19 mouse cellular contexts compared by ENCODE assay signal in the genomic region with DNA sequence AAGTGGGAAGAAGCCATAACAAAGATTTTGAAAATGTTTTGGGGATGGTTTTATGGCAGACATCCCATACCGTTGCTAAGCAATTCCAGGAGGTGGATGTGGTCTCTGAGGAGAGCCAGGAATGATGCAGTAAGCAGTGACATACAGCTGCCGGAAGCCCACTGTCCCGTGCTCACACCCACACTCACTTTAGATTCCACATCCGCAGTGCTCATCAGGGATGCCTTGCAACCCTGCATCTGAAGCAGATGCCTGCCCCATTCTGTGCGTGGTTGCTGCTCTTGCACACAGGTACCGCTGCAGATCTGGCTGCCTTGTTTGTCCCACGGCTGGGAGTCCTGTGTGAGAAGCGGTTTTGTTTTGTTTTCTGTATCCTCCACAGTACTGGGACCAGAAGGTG. TPM values are rescaled to one million over a fixed set of nuclear protein-coding genes. Genes with fewer than 3 reads are reported as not detected.
DNase-seq lines count a peak whose midpoint lies in the region; ATAC-seq lines count a peak whose summit lies in the region.
"Had no signal": no experiment of that assay in that cellular context is flagged by ENCODE, and none has a peak within 500 bp of the region (broad histone marks: within the 10 kb centered on the region; RNA-seq: fewer than 3 reads in every experiment).

No protein-coding gene starts in this region.

- DNase-seq in frontal cortex, postnatal 14 days (ENCODE audit: low spot score in 2 of 2): peak; percentile 20 to 21
- peak; percentile 17 to 53 for DNase-seq in left cerebral cortex, adult 8-10 months (ENCODE audit: low spot score in 2 of 2)
- peak; percentile 62 for DNase-seq in right cerebral cortex, postnatal 25 days
- no peak for DNase-seq in heart, postnatal 4 days
- DNase-seq: cerebellum, adult 8-10 months; forebrain, postnatal 0 days; gastrocnemius, postnatal 10 days; kidney, adult 18-20 months; kidney, postnatal 10 days; thymus, adult 18-20 months; thymus, postnatal 4 days had no signal

- no peaks in the 10 kb centered on the region for H3K36me3 ChIP-seq in megakaryocyte, embryonic 14.5 days (replicated peaks; ENCODE audit: low read length)
- no peaks in the 10 kb centered on the region for H3K36me3 ChIP-seq in liver, embryonic 12.5 days
- H3K36me3 ChIP-seq: embryonic facial prominence, embryonic 13.5 days; hindbrain, embryonic 10.5 days; limb, embryonic 13.5 days; liver, embryonic 15.5 days had no signal

- no peak overlapping the region for H3K4me2 ChIP-seq in liver, embryonic 12.5 days
- H3K4me2 ChIP-seq: embryonic facial prominence, embryonic 13.5 days; limb, embryonic 13.5 days; liver, embryonic 15.5 days had no signal

- WGBS in liver, embryonic 12.5 days (ENCODE audit: insufficient replicate concordance): 75% methylated on average over 8 of the region's 8 CpGs

- H3K4me1 ChIP-seq in megakaryocyte, embryonic 14.5 days: no peaks in the 10 kb centered on the region
- no peaks in the 10 kb centered on the region for H3K4me1 ChIP-seq in liver, embryonic 12.5 days
- H3K4me1 ChIP-seq: liver, embryonic 15.5 days had no signal

- no peaks in the 10 kb centered on the region for H3K27me3 ChIP-seq in megakaryocyte, embryonic 14.5 days (replicated peaks)
- no peaks in the 10 kb centered on the region for H3K27me3 ChIP-seq in liver, embryonic 12.5 days (replicated peaks)
- H3K27me3 ChIP-seq: embryonic facial prominence, embryonic 13.5 days; limb, embryonic 13.5 days; liver, embryonic 15.5 days had no signal

- H3K9me3 ChIP-seq in megakaryocyte, embryonic 14.5 days: no peaks in the 10 kb centered on the region
- no peaks in the 10 kb centered on the region for H3K9me3 ChIP-seq in liver, embryonic 12.5 days (replicated peaks)
- H3K9me3 ChIP-seq: embryonic facial prominence, embryonic 13.5 days; hindbrain, embryonic 10.5 days; limb, embryonic 13.5 days; liver, embryonic 15.5 days had no signal

- H3K9ac ChIP-seq in liver, embryonic 12.5 days: no peak overlapping the region
- H3K9ac ChIP-seq: embryonic facial prominence, embryonic 13.5 days; forebrain, postnatal 0 days; limb, embryonic 13.5 days; liver, embryonic 15.5 days had no signal

- H3K4me3 ChIP-seq in megakaryocyte, embryonic 14.5 days (replicated peaks): peak overlapping the region; percentile 15
- no peak overlapping the region for H3K4me3 ChIP-seq in liver, embryonic 12.5 days
- H3K4me3 ChIP-seq: embryonic facial prominence, embryonic 13.5 days; hindbrain, embryonic 10.5 days; limb, embryonic 13.5 days; liver, embryonic 15.5 days had no signal

- H3K27ac ChIP-seq in liver, embryonic 12.5 days: no peak overlapping the region
- H3K27ac ChIP-seq: embryonic facial prominence, embryonic 13.5 days; hindbrain, embryonic 10.5 days; limb, embryonic 13.5 days; liver, embryonic 15.5 days had no signal

- no peak for ATAC-seq in megakaryocyte, adult 5-6 weeks (ENCODE audit: poor library complexity, severe bottlenecking)
- no peak for ATAC-seq in liver, embryonic 12.5 days
- ATAC-seq: forebrain, postnatal 0 days; lung, postnatal 0 days had no signal

RNA-seq across cellular contexts. Expression of gene Pld1, which starts 30.2 kb away (rescaled TPM):
- 0.20 TPM in 1 of 2 replicates, not detected in the other for polyA plus RNA-seq in megakaryocyte, embryonic 14.5 days (2012; ENCODE audit: insufficient read depth, low replicate concordance)
- 32.6 and 40.2 TPM in 2 replicates for total RNA-seq in megakaryocyte, adult 5-6 weeks (2015)
- 13.7 and 17.2 TPM in 2 replicates for total RNA-seq in megakaryocyte, adult 5-6 weeks (2017)
- 10 to 100 TPM in 1 of 4 experiments, 1 to 10 TPM in 3; 7.5 to 12.2 (median 8.6) TPM for total RNA-seq in left cerebral cortex, adult 8-10 months (2022)
- polyA plus RNA-seq in liver, embryonic 12.5 days (2016; fragmentation: Nextera tagmentation; extraction: Ambion mirVana): 2.6 and 2.8 TPM in 2 replicates
- 10 to 100 TPM; 13.3 to 14.3 TPM for total RNA-seq in heart, postnatal 4 days (2021)
